Mouse (Mus musculus): Measurements from ENCODE around the gene Gm7138.
"Not testable (repeated sequence)": the region's sequence is repeated elsewhere in the genome, so short reads cannot be mapped to it uniquely, and the experiment has no call there.

Gene Gm7138

DNA sequence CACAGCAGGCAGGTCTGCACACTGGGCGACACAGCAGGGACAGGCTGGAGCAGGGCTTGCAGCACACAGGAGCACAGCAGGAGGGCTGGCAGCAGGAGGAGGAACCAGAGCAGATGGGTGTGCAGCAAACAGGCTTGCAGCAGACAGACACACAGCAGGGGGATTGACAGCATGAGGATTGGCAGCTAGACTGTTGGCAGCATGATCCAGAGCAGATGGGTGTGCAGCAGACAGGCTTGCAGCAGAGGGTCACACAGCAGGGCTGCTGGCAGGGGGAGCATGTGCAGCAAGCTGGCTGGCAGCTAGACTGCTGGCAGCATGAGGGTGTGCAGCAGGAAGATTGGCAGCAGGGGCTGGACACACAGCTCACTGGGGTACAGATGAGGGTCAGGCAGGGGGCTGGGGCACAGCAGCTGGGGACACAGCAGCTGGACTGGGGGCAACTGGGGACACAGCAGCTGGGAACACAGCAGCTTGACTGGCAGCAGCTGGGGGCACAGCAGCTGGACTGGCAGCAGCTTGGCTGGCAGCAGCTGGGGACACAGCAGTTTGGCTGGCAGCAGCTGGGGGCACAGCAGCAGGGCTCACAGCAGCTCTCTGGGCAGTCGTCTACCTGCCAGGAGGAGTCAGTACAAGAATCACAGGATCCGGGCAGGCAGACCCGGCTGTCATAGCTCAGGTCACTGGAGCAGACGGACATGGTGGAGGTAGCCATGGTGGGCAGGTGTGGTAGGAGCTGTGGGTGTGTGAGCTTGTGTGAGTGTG is 34.6 kb downstream of the Gm7138 start, which contains the start of gene Gm18596:
Gene Gm18596 (minus strand): TSS at position 715 of the 765 bp plus-strand sequence.
- not testable (repeated sequence) for DNase-seq (ENCODE audit: low read depth)

- no peak for DNase-seq (ENCODE audit: low read depth)
Observed at GRCm38 (mm10) chr10:77738929-77739328, 37.8 kb downstream of the Gm7138 start.

GRCm38 (mm10) chr10:77735928-77736327 is 40.8 kb downstream of the Gm7138 start:
- DNase-seq (ENCODE audit: low read depth) = no peak

DNA sequence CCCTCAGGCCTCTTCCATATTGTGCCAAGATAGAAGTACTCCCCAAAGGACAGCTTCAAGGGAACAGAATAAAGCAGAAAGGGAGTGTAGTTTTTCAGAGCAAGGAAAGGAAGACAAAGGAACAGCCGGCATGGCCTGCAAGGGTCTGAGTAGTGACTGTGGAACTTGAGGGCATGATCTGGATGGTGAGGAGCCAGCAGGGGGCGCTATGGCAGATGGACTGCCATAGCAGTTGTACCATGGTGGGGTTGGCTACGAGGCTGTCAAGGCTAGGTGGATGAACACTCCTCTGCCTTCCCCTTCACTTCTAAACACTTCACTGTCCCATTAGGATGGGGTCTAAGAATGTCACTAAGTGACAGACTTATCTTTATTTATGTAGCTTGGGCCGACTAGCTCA is 47.5 kb downstream of the Gm7138 start:
- no peak for DNase-seq (ENCODE audit: low read depth)

DNA sequence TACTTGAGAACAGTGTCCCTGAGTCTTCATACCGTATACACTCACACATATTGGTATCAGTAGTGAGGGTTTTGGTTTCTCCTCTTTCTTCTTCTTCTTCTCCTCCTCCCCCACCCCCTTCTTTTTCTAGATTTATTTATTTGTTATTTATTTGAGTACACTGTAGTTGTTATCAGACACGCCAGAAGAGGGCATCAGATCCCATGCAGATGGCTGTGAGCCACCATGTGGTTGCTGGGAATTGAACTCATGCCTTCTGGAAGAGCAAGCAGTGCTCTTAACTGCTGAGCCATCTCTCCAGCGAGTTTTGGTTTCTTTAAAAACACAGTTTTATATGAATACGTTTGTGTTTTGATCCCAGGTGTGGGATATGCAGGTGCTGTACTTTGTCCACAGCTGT is 48.5 kb downstream of the Gm7138 start:
- no peak for DNase-seq (ENCODE audit: low read depth)

Measured in c-Kit-positive CD71-negative TER-119-negative erythroid progenitor cells, embryonic 14.5 days (primary cell).